Mouse (Mus musculus): Measurements from ENCODE around the gene Nav2. TPM values are rescaled to one million over a fixed set of nuclear protein-coding genes. Genes with fewer than 3 reads are reported as not detected.

The Nav2 gene
- total and polyA plus RNA-seq, 3 experiments, result 2.0 to 2.7 TPM; not detected in 1

DNA sequence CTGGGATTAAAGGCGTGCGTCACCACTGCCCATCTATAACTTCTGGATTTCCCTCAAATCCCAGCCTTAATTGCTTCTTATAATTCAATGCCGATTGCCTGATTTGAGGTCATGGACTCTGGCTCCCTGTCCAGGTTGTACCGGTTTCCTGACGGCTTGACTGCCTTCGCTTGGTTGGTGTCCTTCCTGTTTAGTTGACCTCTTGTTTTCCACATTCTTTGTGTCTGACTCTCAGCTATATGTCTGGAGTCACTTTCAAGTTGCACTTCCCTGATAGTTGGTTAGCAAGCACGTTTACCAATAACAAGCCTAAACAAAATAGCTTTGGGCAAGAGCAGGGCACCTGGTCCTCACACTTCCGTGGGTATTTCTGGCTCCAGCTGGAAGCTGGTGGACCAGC, 625.1 kb downstream of the Nav2 start:
- Histone ChIP-seq H3K4me1 (ENCODE audit: control insufficient read depth in 1 of 2, insufficient read depth in 2 of 2, low read length in 2 of 2) (no peaks in the 10 kb centered on the region), H3K27me3 (ENCODE audit: control insufficient read depth in 1 of 2, insufficient read depth in 2 of 2, low read length in 2 of 2) (no peaks in the 10 kb centered on the region), H3K4me3 (ENCODE audit: control insufficient read depth in 1 of 2, insufficient read depth in 1 of 2, low read depth in 2 of 2, low read length in 2 of 2) (no peak overlapping the region), H3K9me3 (replicated peaks; ENCODE audit: insufficient read depth, low read length) (no peaks in the 10 kb centered on the region), H3K9ac (ENCODE audit: control insufficient read depth, low read depth, low read length, poor library complexity, severe bottlenecking) (no peak overlapping the region), H3K36me3 (ENCODE audit: control insufficient read depth in 1 of 2, insufficient read depth in 2 of 2, low read length in 2 of 2) (no peaks in the 10 kb centered on the region), H3K79me2 (ENCODE audit: control insufficient read depth, insufficient read depth, low read length, poor library complexity) (no peaks in the 10 kb centered on the region), H3K27ac (ENCODE audit: control insufficient read depth, low read depth, low read length) (no peak overlapping the region)
- no peak for DNase-seq (ENCODE audit: low read depth, low spot score)
- no peak for TF ChIP-seq TCF12 (IDR thresholded peaks at IDR 0.05; ENCODE audit: low read depth, low read length)
- TF ChIP-seq KAT2A (conservative IDR thresholded peaks at IDR 0.05; ENCODE audit: low read depth, low read length), result no peak
- TF ChIP-seq SIN3A (IDR thresholded peaks at IDR 0.05; ENCODE audit: low read length), result no peak
- TF ChIP-seq ELF1 (IDR thresholded peaks at IDR 0.05; ENCODE audit: low read depth, low read length), result no peak
- TF ChIP-seq ZKSCAN1 (IDR thresholded peaks at IDR 0.05; ENCODE audit: low read depth, low read length), result no peak
- TF ChIP-seq BHLHE40 (IDR thresholded peaks at IDR 0.05; ENCODE audit: borderline replicate concordance, low read depth, low read length), result no peak
- no peak for TF ChIP-seq UBTF (IDR thresholded peaks at IDR 0.05; ENCODE audit: borderline replicate concordance, insufficient read depth, low read depth, low read length)
- TF ChIP-seq RAD21 (IDR thresholded peaks at IDR 0.05; ENCODE audit: low read depth, low read length), result no peak
- TF ChIP-seq EP300 (IDR thresholded peaks at IDR 0.05; ENCODE audit: low read depth in 1 of 2, low read length in 2 of 2), result no peak
- TF ChIP-seq MAFK (IDR thresholded peaks at IDR 0.05; ENCODE audit: borderline replicate concordance, low read depth, low read length), result no peak
- TF ChIP-seq CTCF (IDR thresholded peaks at IDR 0.05 in 2 of 3, conservative IDR thresholded peaks at IDR 0.05 in 1 of 3; ENCODE audit: control insufficient read depth in 1 of 3, insufficient read depth in 1 of 3, low read depth in 2 of 3, low read length in 3 of 3, poor library complexity in 1 of 3, severe bottlenecking in 1 of 3), result no peak
- no peak for TF ChIP-seq USF1 (IDR thresholded peaks at IDR 0.05; ENCODE audit: low read depth, low read length)
- no peak for TF ChIP-seq ZMIZ1 (IDR thresholded peaks at IDR 0.05; ENCODE audit: low read depth, low read length)

- H3K9ac ChIP-seq (ENCODE audit: control insufficient read depth, low read depth, low read length, poor library complexity, severe bottlenecking), result no peak overlapping the region
- H3K9me3 ChIP-seq (replicated peaks; ENCODE audit: insufficient read depth, low read length), result no peaks in the 10 kb centered on the region
- H3K27ac ChIP-seq (ENCODE audit: control insufficient read depth, low read depth, low read length), result no peak overlapping the region
- no peaks in the 10 kb centered on the region for H3K79me2 ChIP-seq (ENCODE audit: control insufficient read depth, insufficient read depth, low read length, poor library complexity)
- H3K36me3 ChIP-seq (ENCODE audit: control insufficient read depth in 1 of 2, insufficient read depth in 2 of 2, low read length in 2 of 2), result no peaks in the 10 kb centered on the region
- H3K4me1 ChIP-seq (ENCODE audit: control insufficient read depth in 1 of 2, insufficient read depth in 2 of 2, low read length in 2 of 2), result no peaks in the 10 kb centered on the region
- no peak for DNase-seq (ENCODE audit: low read depth, low spot score)
- no peak overlapping the region for H3K4me3 ChIP-seq (ENCODE audit: control insufficient read depth in 1 of 2, insufficient read depth in 1 of 2, low read depth in 2 of 2, low read length in 2 of 2)
- no peaks in the 10 kb centered on the region for H3K27me3 ChIP-seq (ENCODE audit: control insufficient read depth in 1 of 2, insufficient read depth in 2 of 2, low read length in 2 of 2)
- no peak for TF ChIP-seq MAX (IDR thresholded peaks at IDR 0.05; ENCODE audit: low read length)
- TF ChIP-seq ETS1 (IDR thresholded peaks at IDR 0.05; ENCODE audit: low read depth, low read length), result no peak
- TF ChIP-seq RAD21 (IDR thresholded peaks at IDR 0.05; ENCODE audit: low read depth, low read length), result no peak
- TF ChIP-seq UBTF (IDR thresholded peaks at IDR 0.05; ENCODE audit: borderline replicate concordance, insufficient read depth, low read depth, low read length), result no peak
- no peak for TF ChIP-seq POLR2AphosphoS5 (IDR thresholded peaks at IDR 0.05; ENCODE audit: borderline replicate concordance, low read depth, low read length)
- TF ChIP-seq TCF12 (IDR thresholded peaks at IDR 0.05; ENCODE audit: low read depth, low read length), result no peak
- TF ChIP-seq SMC3 (IDR thresholded peaks at IDR 0.05; ENCODE audit: low read depth, low read length), result no peak
- no peak for TF ChIP-seq ZKSCAN1 (IDR thresholded peaks at IDR 0.05; ENCODE audit: low read depth, low read length)
These were observed 625.7 kb downstream of the Nav2 start for GRCm38 (mm10) chr7:49534208-49534607.

All from MEL (cell line).